Mouse (Mus musculus) lung, postnatal 0 days (tissue): ENCODE results near the gene Zfp207.

Experiments
- CTCF ChIP-seq: IDR thresholded peaks from 2 replicates; pipeline ENCODE4 v1.5.1; 2016; ENCODE audit warnings: antibody characterized with exemption, mild to moderate bottlenecking
- EP300 ChIP-seq: IDR thresholded peaks from 2 replicates; pipeline ENCODE4 v1.6.1; 2016; ENCODE audit warnings: antibody characterized with exemption, mild to moderate bottlenecking, control low read depth

- TF ChIP-seq CTCF: no peak
- TF ChIP-seq EP300: no peak
Observed at GRCm38 (mm10) chr11:80384461-80384860, 1.4 kb downstream of the Zfp207 start.
